Mouse (Mus musculus): ENCODE measurements around the gene Gm7879.

Gm7879 gene

DNA sequence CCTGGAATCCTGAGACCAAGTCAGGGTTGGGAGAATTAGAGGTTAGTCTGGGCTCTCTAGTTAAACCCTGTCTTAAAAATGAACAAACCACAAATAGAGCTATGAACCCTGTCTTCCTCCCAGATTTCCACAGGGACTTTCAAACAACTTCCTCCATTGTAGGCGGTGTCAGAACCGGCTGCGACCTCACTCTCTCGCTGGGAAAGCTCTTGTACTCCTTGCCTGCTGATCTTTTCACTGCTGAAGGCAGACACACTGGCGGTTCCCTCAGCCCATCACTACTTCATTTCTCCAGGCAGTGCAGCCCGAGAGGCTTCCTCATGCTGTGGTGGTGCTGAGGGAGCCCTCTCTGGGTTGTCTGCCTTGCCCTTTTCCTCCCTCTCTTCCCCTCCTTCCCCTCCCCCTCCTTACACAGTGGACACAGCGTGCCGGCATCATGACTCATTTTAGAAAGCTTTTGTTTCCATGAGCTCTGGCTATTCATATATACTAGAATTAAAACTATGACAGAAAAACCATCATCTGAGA, 35.9 kb downstream of the Gm7879 start:
- peak; percentile 27 for DNase-seq

DNA sequence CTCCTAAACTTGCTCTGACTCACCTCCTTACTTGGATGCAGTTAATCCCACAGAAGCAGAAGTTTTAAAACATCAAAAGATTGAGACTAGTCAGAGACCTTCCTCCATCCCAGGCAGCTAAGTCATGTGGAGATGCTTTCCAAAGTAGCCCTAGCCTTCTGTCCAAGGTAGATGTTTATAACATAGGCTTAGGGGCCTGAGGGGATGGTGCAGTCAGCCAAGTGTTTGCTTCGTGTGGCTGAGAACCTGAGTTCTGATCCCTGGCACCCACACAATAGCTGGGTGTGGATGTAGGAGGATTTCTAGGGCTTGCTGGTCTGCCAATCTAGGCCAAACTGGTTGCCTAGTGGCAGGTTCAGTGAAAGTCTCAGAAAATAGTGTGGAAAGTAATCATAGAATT, 40.3 kb downstream of the Gm7879 start:
- DNase-seq = no peak

DNA sequence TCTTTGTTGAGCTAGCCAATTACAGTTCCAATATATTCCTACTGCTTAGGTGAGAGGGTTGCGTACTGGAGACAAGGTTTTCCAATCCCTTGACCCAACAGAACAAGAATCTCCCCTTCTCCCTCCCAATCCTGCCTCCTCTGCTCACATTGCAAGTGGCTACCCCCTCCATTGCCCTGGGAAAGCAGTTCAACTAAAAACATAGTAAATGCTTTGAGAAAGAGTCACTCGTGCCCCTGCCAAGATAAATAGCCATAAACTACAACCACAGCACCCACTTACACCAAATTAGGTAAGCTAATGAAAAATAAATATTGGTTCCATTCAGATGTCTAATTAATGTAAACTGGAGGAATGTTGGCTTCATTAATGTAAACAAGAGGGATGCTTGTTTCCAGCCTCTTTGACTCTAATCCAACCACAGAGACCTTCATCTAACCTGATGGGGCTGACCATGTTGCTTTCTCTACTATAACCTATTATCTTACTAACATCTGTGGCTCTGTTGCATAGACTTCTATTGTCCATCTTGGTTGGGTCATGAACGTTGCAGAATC, 47.0 kb downstream of the Gm7879 start:
- no peak for DNase-seq

- DNase-seq = no peak
Measured at GRCm38 (mm10) chr5:43961056-43961455, 48.1 kb downstream of the Gm7879 start.

All from kidney, adult 18-20 months (tissue).